Mouse (Mus musculus): ENCODE data around the gene Rab11a.

Rab11a gene

GRCm38 (mm10) chr9:64737406-64738201, at the start of gene Rab11a:
Rab11a (minus strand) TSS chr9:64737758.
- peak; percentile 98 for DNase-seq (ENCODE audit: low read depth, low spot score)

- DNase-seq (ENCODE audit: low read depth, low spot score): no peak
These were observed 48.8 kb upstream of the Rab11a start for GRCm38 (mm10) chr9:64786216-64786905.

- DNase-seq (ENCODE audit: low read depth, low spot score): peak; percentile 78
These were observed 47.3 kb upstream of the Rab11a start for GRCm38 (mm10) chr9:64784841-64785240.

GRCm38 (mm10) chr9:64783511-64783910, 46.0 kb upstream of the Rab11a start:
- no peak for DNase-seq (ENCODE audit: low read depth, low spot score)

- peak; percentile 59 for DNase-seq (ENCODE audit: low read depth, low spot score)
These were observed 42.1 kb upstream of the Rab11a start for GRCm38 (mm10) chr9:64779628-64780027.

- DNase-seq (ENCODE audit: low read depth, low spot score): no peak
These were observed 40.6 kb upstream of the Rab11a start for GRCm38 (mm10) chr9:64778151-64778550.

GRCm38 (mm10) chr9:64777441-64777987, 40.0 kb upstream of the Rab11a start:
- DNase-seq (ENCODE audit: low read depth, low spot score): no peak

- DNase-seq (ENCODE audit: low read depth, low spot score): no peak
These were observed 37.9 kb upstream of the Rab11a start for GRCm38 (mm10) chr9:64775491-64775890.

- no peak for DNase-seq (ENCODE audit: low read depth, low spot score)
These were observed 37.3 kb upstream of the Rab11a start for GRCm38 (mm10) chr9:64774883-64775282.

- DNase-seq (ENCODE audit: low read depth, low spot score): no peak
These were observed 36.9 kb upstream of the Rab11a start for GRCm38 (mm10) chr9:64774411-64774811.

GRCm38 (mm10) chr9:64773936-64774335, 36.4 kb upstream of the Rab11a start:
- DNase-seq (ENCODE audit: low read depth, low spot score): no peak

GRCm38 (mm10) chr9:64773254-64773653, 35.7 kb upstream of the Rab11a start:
- no peak for DNase-seq (ENCODE audit: low read depth, low spot score)

GRCm38 (mm10) chr9:64771236-64771635, 33.7 kb upstream of the Rab11a start:
- no peak for DNase-seq (ENCODE audit: low read depth, low spot score)

- DNase-seq (ENCODE audit: low read depth, low spot score): no peak
These were observed 32.9 kb upstream of the Rab11a start for GRCm38 (mm10) chr9:64770411-64770849.

- no peak for DNase-seq (ENCODE audit: low read depth, low spot score)
These were observed 32.4 kb upstream of the Rab11a start for GRCm38 (mm10) chr9:64769911-64770310.

- DNase-seq (ENCODE audit: low read depth, low spot score): peak; percentile 52
These were observed 31.6 kb upstream of the Rab11a start for GRCm38 (mm10) chr9:64769066-64769695.

- no peak for DNase-seq (ENCODE audit: low read depth, low spot score)
These were observed 30.2 kb upstream of the Rab11a start for GRCm38 (mm10) chr9:64767796-64768195.

GRCm38 (mm10) chr9:64766136-64766535, 28.6 kb upstream of the Rab11a start:
- no peak for DNase-seq (ENCODE audit: low read depth, low spot score)

GRCm38 (mm10) chr9:64764824-64765223, 27.3 kb upstream of the Rab11a start:
- no peak for DNase-seq (ENCODE audit: low read depth, low spot score)

- DNase-seq (ENCODE audit: low read depth, low spot score): no peak
These were observed 20.5 kb upstream of the Rab11a start for GRCm38 (mm10) chr9:64758052-64758451.

- no peak for DNase-seq (ENCODE audit: low read depth, low spot score)
These were observed 15.0 kb upstream of the Rab11a start for GRCm38 (mm10) chr9:64752575-64752974.

- no peak for DNase-seq (ENCODE audit: low read depth, low spot score)
These were observed 11.8 kb upstream of the Rab11a start for GRCm38 (mm10) chr9:64749314-64749713.

All from A20 (cell line).